21 mouse cellular contexts compared by ENCODE assay signal in the genomic region with DNA sequence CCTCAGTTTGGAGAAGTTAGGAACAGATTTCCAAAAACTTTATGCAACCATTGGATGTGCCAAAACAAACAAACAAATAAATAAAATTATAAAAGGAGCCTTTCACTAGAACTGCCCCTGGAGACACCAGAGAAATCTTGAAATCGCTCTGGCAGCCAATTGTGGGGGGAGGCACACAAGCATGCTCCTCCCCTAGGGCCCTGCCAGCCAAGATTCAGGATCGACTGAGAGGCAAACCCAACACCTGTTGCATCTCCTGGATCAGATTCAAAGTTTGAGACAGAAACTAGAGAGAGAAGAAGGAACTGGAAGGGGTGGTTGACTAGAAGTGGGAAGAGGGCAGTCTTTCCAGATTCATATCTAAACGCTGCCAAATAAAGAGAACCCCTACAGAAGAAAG. TPM values are rescaled to one million over a fixed set of nuclear protein-coding genes. Genes with fewer than 3 reads are reported as not detected.
A peak's percentile ranks its signal among the peaks of the same experiment; 100 is the strongest.
DNase-seq lines count a peak whose midpoint lies in the region; ATAC-seq and TF ChIP-seq lines count a peak whose summit lies in the region.
"Had no signal": no experiment of that assay in that cellular context is flagged by ENCODE, and none has a peak within 500 bp of the region (broad histone marks: within the 10 kb centered on the region; RNA-seq: fewer than 3 reads in every experiment).

No protein-coding gene starts in this region.

- no peaks in the 10 kb centered on the region for H3K4me1 ChIP-seq in stomach, postnatal 0 days (replicated peaks; ENCODE audit: control insufficient read depth, insufficient read depth)
- H3K4me1 ChIP-seq: forebrain, embryonic 12.5 days; hindbrain, embryonic 12.5 days had no signal

- no peak for ATAC-seq in stomach, postnatal 0 days (ENCODE audit: low FRiP score, low TSS enrichment)
- ATAC-seq: forebrain, postnatal 0 days; hindbrain, embryonic 16.5 days; inflammation-experienced regulatory T-cells, adult 6 months; intestine, postnatal 0 days had no signal

- H3K27me3 ChIP-seq in stomach, postnatal 0 days (ENCODE audit: control insufficient read depth, insufficient read depth, low read length): no peaks in the 10 kb centered on the region
- H3K27me3 ChIP-seq: hindbrain, embryonic 12.5 days had no signal

- H3K4me2 ChIP-seq in stomach, postnatal 0 days (replicated peaks; ENCODE audit: low read depth): no peak overlapping the region
- H3K4me2 ChIP-seq: forebrain, embryonic 12.5 days; hindbrain, embryonic 12.5 days had no signal

- H3K4me3 ChIP-seq in stomach, postnatal 0 days (ENCODE audit: low read depth, low read length): no peak overlapping the region
- H3K4me3 ChIP-seq: forebrain, embryonic 12.5 days; hindbrain, embryonic 12.5 days had no signal

- no peak for TF ChIP-seq EP300 in stomach, postnatal 0 days (optimal IDR thresholded peaks at IDR 0.05)

- no peak for TF ChIP-seq CTCF in stomach, postnatal 0 days (IDR thresholded peaks at IDR 0.05; ENCODE audit: low read depth)

- peak; percentile 35 for DNase-seq in adrenal gland, postnatal 14 days
- no peak for DNase-seq in adrenal gland, adult (ENCODE audit: inconsistent age in 2 of 2, low spot score in 1 of 2)
- DNase-seq in gastrocnemius, adult 18-20 months (ENCODE audit: low spot score): peak; percentile 54
- no peak for DNase-seq in gastrocnemius, postnatal 36 days
- peak; percentile 10 for DNase-seq in lung, postnatal 10 days
- DNase-seq in lung, postnatal 14 days: no peak
- no peak for DNase-seq in layer of hippocampus, adult 9-10 months (ENCODE audit: low spot score)
- DNase-seq in stomach, postnatal 0 days (ENCODE audit: low spot score): no peak
- DNase-seq: adrenal gland, adult 8-10 months; cerebellum, adult 11-12 months; cerebellum, adult 9-10 months; forebrain, postnatal 0 days; heart, adult 11 months; heart, postnatal 10 days; heart, postnatal 4 days had no signal

- 55% methylated on average over 3 of the region's 3 CpGs for WGBS in stomach, postnatal 0 days

- no peak overlapping the region for H3K9ac ChIP-seq in stomach, postnatal 0 days (ENCODE audit: low read length)
- H3K9ac ChIP-seq: forebrain, embryonic 12.5 days; forebrain, postnatal 0 days; hindbrain, embryonic 12.5 days had no signal

- intact Hi-C loops in gastrocnemius, postnatal 36 days (cut with DNase I): no loop called here

- no peak overlapping the region for H3K27ac ChIP-seq in stomach, postnatal 0 days (replicated peaks)
- H3K27ac ChIP-seq: forebrain, embryonic 12.5 days; hindbrain, embryonic 12.5 days had no signal

- H3K36me3 ChIP-seq in stomach, postnatal 0 days (ENCODE audit: control insufficient read depth, insufficient read depth, low read length): no peaks in the 10 kb centered on the region
- H3K36me3 ChIP-seq: forebrain, embryonic 12.5 days; hindbrain, embryonic 12.5 days had no signal

- H3K9me3 ChIP-seq in stomach, postnatal 0 days (ENCODE audit: control insufficient read depth, low read length): no peaks in the 10 kb centered on the region
- H3K9me3 ChIP-seq: forebrain, embryonic 12.5 days; hindbrain, embryonic 12.5 days had no signal

RNA-seq across cellular contexts. Expression of a gene that starts 23.6 kb away (rescaled TPM):
- 6.7 and 11.4 TPM in 2 replicates for total RNA-seq in adrenal gland, postnatal 14 days (2021)
- total RNA-seq in gastrocnemius, adult 18-20 months (2021): 10 to 100 TPM; 18.1 to 19.3 TPM
- 10 to 100 TPM; 18.3 to 18.7 TPM for total RNA-seq in gastrocnemius, postnatal 36 days (2021)
- polyA plus RNA-seq in stomach, postnatal 0 days (2015; fragmentation: Nextera tagmentation; extraction: Ambion mirVana): 0.90 and 1.0 TPM in 2 replicates

RNA-seq across cellular contexts. Expression of a gene that starts 27.3 kb away (rescaled TPM):
- total RNA-seq in adrenal gland, postnatal 14 days (2021): 2.0 and 2.6 TPM in 2 replicates
- under 1 TPM; 0.39 to 0.55 TPM for total RNA-seq in gastrocnemius, adult 18-20 months (2021)
- 1 to 10 TPM in 1 of 2 experiments, under 1 TPM in 1; 0.61 to 1.5 TPM for total RNA-seq in gastrocnemius, postnatal 36 days (2021)
- 3.8 and 4.7 TPM in 2 replicates for polyA plus RNA-seq in stomach, postnatal 0 days (2015; fragmentation: Nextera tagmentation; extraction: Ambion mirVana)
- total RNA-seq: forebrain, postnatal 0 days had no signal
- polyA plus RNA-seq: C2C12; forebrain, postnatal 0 days; inflammation-experienced regulatory T-cells, adult 6 months had no signal

RNA-seq across cellular contexts. Expression of a gene that starts 44.5 kb away (rescaled TPM):
- total RNA-seq in adrenal gland, postnatal 14 days (2021): 5.7 and 7.0 TPM in 2 replicates
- total RNA-seq in gastrocnemius, adult 18-20 months (2021): 1 to 10 TPM; 3.9 to 4.3 TPM
- 1 to 10 TPM; 3.6 to 4.2 TPM for total RNA-seq in gastrocnemius, postnatal 36 days (2021)
- 8.8 and 10.2 TPM in 2 replicates for polyA plus RNA-seq in stomach, postnatal 0 days (2015; fragmentation: Nextera tagmentation; extraction: Ambion mirVana)

Comparison
In these comparisons a context has a peak if more than half of its experiments do, and no peak if none do; other contexts are left out.
1. DNase-seq: peak in adrenal gland, postnatal 14 days (single experiment), gastrocnemius, adult 18-20 months (single experiment) and lung, postnatal 10 days (single experiment); none in adrenal gland, adult (0 of 2), gastrocnemius, postnatal 36 days (0 of 2), lung, postnatal 14 days (single experiment), layer of hippocampus, adult 9-10 months (single experiment) and stomach, postnatal 0 days (single experiment).